Mouse (Mus musculus) olfactory bulb, adult 2 months (tissue): Measurements from ENCODE around the gene BC052040. TPM values are rescaled to one million over a fixed set of nuclear protein-coding genes. Genes with fewer than 3 reads are reported as not detected.
A peak's percentile ranks its signal among the peaks of the same experiment; 100 is the strongest.

Experiments used
- H3K27ac ChIP-seq: fragments of 200-500 bp; 2 replicates; pipeline ENCODE4 v1.5.1; 2012; ENCODE audit warnings: low read depth, low read length; ENCODE audit not compliant: insufficient read depth
- H3K4me1 ChIP-seq: fragments of 200-500 bp; 2 replicates; pipeline ENCODE4 v1.6.1; 2012; ENCODE audit warnings: low read length; ENCODE audit not compliant: control insufficient read depth, insufficient read depth
- H3K4me3 ChIP-seq: fragments of 200-500 bp; 2 replicates; pipeline ENCODE4 v1.5.1; 2012; ENCODE audit warnings: mild to moderate bottlenecking, low read depth, low read length, moderate library complexity; ENCODE audit not compliant: insufficient read depth
- CTCF ChIP-seq: fragments of 200-500 bp; IDR thresholded peaks from 2 replicates; pipeline ENCODE4 v1.5.1; 2012; ENCODE audit warnings: low read depth, mild to moderate bottlenecking, low read length, moderate library complexity; ENCODE audit not compliant: insufficient read depth
- POLR2A ChIP-seq: fragments of 200-500 bp; IDR thresholded peaks from 2 replicates; pipeline ENCODE4 v1.6.1; 2012; ENCODE audit warnings: mild to moderate bottlenecking, low read depth, low read length, moderate library complexity; ENCODE audit not compliant: insufficient read depth
- WGBS: fragments of 180-500 bp; shearing (Covaris S2); methylation state at CpG from one replicate; pipeline ENCODE4 v1.1.7; 2018; 5-methylcytosine and 5-hydroxymethylcytosine counted together
- polyA plus RNA-seq: library from polyadenylated mRNA; stranded (reverse); fragments of >200 nt; gene quantifications from 2 replicates; pipeline ENCODE4 v1.2.4, GENCODE M21; 2012; ENCODE audit warnings: low replicate concordance; ENCODE audit not compliant: missing spikeins, insufficient read depth, insufficient read length

Gene BC052040
- polyA plus RNA-seq, 1 experiment, result not detected

- TF ChIP-seq POLR2A (no peak), CTCF (no peak)
- Histone ChIP-seq H3K4me1 (no peaks in the 10 kb centered on the region), H3K27ac (no peak overlapping the region), H3K4me3 (no peak overlapping the region)
- WGBS, result 94% methylated on average over 6 of the region's 6 CpGs
Observed at GRCm38 (mm10) chr2:115610503-115610902, 29.0 kb downstream of the BC052040 start.

- H3K4me1 ChIP-seq, result no peaks in the 10 kb centered on the region
- H3K4me3 ChIP-seq, result no peak overlapping the region
- TF ChIP-seq CTCF (no peak), POLR2A (no peak)
- 90% methylated on average over 3 of the region's 3 CpGs for WGBS
- no peak overlapping the region for H3K27ac ChIP-seq
Observed at GRCm38 (mm10) chr2:115613830-115614520, 32.5 kb downstream of the BC052040 start.

- TF ChIP-seq POLR2A (no peak), CTCF (no peak)
- 78% methylated on average over 4 of the region's 4 CpGs for WGBS
- Histone ChIP-seq H3K27ac (no peak overlapping the region), H3K4me1 (no peaks in the 10 kb centered on the region), H3K4me3 (no peak overlapping the region)
Observed at GRCm38 (mm10) chr2:115628471-115628870, 47.0 kb downstream of the BC052040 start.

- TF ChIP-seq CTCF (no peak), POLR2A (no peak)
- Histone ChIP-seq H3K4me3 (no peak overlapping the region), H3K27ac (no peak overlapping the region), H3K4me1 (no peaks in the 10 kb centered on the region)
- WGBS, result 79% methylated on average over 5 of the region's 5 CpGs
Observed at GRCm38 (mm10) chr2:115631031-115631434, 49.5 kb downstream of the BC052040 start.

- no peaks in the 10 kb centered on the region for H3K4me1 ChIP-seq
- TF ChIP-seq POLR2A (no peak), CTCF (no peak)
- WGBS, result 91% methylated on average over 4 of the region's 4 CpGs
- no peak overlapping the region for H3K27ac ChIP-seq
- H3K4me3 ChIP-seq, result no peak overlapping the region
Observed at GRCm38 (mm10) chr2:115631826-115632225, 50.3 kb downstream of the BC052040 start.

- no peak overlapping the region for H3K27ac ChIP-seq
- TF ChIP-seq POLR2A (no peak), CTCF (no peak)
- WGBS, result 82% methylated on average over 2 of the region's 2 CpGs
- no peaks in the 10 kb centered on the region for H3K4me1 ChIP-seq
- H3K4me3 ChIP-seq, result no peak overlapping the region
Observed at GRCm38 (mm10) chr2:115650203-115650602, 68.7 kb downstream of the BC052040 start.

- TF ChIP-seq CTCF (no peak), POLR2A (no peak)
- H3K4me1 ChIP-seq, result peaks cover 7% of the 10 kb centered on the region; the same call in 1 of the 2 replicates
- 31% methylated on average over 8 of the region's 8 CpGs for WGBS
- H3K4me3 ChIP-seq, result no peak overlapping the region
- peak overlapping the region; percentile 36; the same call in 1 of the 2 replicates for H3K27ac ChIP-seq
Observed at GRCm38 (mm10) chr2:115659712-115660111, 78.2 kb downstream of the BC052040 start.

GRCm38 (mm10) chr2:115660213-115661120, 79.0 kb downstream of the BC052040 start:
- H3K27ac ChIP-seq, result peak overlapping the region; percentile 66
- no peak overlapping the region for H3K4me3 ChIP-seq
- TF ChIP-seq CTCF (no peak), POLR2A (no peak)
- WGBS, result 44% methylated on average over 6 of the region's 6 CpGs
- peaks cover 7% of the 10 kb centered on the region; the same call in 1 of the 2 replicates for H3K4me1 ChIP-seq

GRCm38 (mm10) chr2:115667516-115667915, 86.0 kb downstream of the BC052040 start:
- 93% methylated on average over 2 of the region's 2 CpGs for WGBS
- no peak overlapping the region for H3K4me3 ChIP-seq
- no peaks in the 10 kb centered on the region for H3K4me1 ChIP-seq
- TF ChIP-seq CTCF, result no peak
- TF ChIP-seq POLR2A, result no peak
- no peak overlapping the region for H3K27ac ChIP-seq

GRCm38 (mm10) chr2:115673054-115673660, 91.6 kb downstream of the BC052040 start:
- Histone ChIP-seq H3K4me1 (no peaks in the 10 kb centered on the region), H3K4me3 (no peak overlapping the region), H3K27ac (no peak overlapping the region)
- TF ChIP-seq POLR2A, result no peak
- TF ChIP-seq CTCF, result no peak
- 95% methylated on average over 7 of the region's 7 CpGs for WGBS
